Mouse (Mus musculus): ENCODE measurements around the gene Egfl7.

DNA sequence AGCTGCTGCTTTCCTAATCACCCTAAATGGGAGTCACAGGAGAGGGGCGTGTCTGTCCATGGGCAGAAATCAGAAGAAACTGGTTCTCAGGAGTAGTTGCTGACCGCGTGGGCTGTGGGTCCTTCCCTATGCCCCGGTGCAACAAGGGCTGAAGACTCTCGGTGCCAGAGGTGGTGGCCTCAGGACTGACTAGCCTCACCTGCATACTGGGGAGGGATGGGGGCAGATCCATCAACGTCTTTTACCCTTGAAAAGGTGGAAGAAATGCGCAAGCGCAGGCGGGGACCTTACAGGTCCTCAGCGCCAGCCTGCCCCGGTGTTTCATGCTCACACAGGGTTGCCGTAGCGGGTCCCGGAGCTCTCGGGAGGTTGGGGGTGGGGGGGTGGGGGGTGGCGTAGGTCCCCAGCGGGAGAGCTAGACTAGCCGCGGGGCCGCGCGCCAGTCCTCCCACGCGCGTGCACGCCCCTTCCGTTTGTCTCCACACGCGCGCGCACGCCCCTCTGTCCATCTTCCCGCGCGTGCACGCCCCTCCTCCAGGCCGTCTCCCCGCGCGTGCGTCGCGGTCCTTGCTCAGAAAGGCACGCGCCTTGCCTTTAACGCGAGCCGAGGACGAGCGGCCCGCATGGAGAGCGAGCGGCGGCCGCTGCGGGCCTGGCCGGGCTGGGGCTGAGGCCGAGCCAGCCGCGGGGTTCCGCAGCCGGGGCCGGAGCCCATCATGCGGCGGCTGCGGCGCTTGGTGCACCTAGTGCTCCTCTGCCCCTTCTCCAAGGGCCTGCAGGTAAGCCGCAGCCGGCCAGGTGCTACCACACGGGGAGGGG lies 48.3 kb downstream of the Egfl7 start, which contains the start of gene Fam69b:
- TF ChIP-seq CTCF (IDR thresholded peaks at IDR 0.05; ENCODE audit: low read depth) (no peak), EP300 (IDR thresholded peaks at IDR 0.05; ENCODE audit: low read depth) (no peak)
